Mouse (Mus musculus): ENCODE results near the gene Cpd.
A peak's percentile ranks its signal among the peaks of the same experiment; 100 is the strongest.

Cpd gene

DNA sequence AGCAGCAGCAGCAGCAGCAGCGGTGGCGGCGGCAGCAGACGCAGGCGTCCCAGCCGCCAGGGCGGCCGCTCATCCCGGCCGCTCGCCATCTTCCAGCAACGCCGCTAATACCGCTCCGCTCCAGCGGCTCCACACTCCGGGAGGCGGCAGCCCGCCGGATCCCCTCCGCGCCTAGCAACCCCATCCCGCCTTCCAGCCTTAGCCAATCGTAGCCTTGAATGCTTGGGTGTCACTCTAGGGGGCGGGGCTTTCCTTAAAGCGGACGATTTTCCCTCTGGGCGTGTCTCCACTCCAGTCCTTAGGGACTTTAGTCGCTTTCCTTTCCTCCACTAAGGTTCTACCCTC lies at the start of gene Cpd:
Gene Cpd, minus strand, starts transcription at position 141 of the 345 bp plus-strand sequence.
- DNase-seq (ENCODE audit: extremely low read depth, low read depth, low spot score) = peak; percentile 63

DNA sequence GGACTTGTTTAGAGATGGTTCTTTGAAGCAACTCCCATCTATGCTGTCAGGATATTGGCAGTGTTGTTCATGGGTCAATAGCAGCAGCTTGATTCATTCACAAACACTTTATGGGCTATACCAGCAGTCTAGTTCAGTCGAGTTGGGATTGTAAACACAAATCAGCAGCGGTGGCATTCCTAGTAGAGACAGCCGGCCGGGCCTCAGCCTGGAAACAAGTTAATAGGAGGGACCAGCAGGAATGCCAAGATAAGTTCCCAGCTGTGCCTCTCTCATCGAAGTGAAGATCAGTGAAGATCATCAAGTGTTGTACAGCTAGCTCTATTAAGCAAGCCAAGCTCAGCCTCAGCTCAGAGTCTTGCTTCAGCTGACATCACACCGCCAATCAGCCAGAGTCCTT lies 49.5 kb upstream of the Cpd start:
- DNase-seq (ENCODE audit: extremely low read depth, low read depth, low spot score) = no peak

DNA sequence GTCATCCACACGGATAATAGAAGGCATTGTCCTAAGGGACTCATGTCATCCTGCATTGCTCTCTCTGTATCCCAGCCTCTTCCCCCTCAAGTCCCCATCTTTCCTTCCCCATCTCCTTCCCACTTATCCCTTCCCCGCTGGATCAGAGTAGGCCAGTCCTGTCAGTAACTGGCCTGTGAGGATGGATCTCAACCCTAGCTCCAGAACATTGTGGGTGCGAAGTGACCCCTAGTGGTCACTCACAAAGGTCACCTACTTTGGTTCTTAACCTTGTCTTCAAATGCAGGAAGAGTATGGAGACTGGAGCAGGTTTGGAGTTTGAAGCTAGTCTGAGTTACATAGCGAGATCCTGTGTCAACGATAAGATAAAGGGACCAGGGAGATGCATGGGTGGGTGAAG lies 47.4 kb upstream of the Cpd start:
- DNase-seq (ENCODE audit: extremely low read depth, low read depth, low spot score) = no peak

DNA sequence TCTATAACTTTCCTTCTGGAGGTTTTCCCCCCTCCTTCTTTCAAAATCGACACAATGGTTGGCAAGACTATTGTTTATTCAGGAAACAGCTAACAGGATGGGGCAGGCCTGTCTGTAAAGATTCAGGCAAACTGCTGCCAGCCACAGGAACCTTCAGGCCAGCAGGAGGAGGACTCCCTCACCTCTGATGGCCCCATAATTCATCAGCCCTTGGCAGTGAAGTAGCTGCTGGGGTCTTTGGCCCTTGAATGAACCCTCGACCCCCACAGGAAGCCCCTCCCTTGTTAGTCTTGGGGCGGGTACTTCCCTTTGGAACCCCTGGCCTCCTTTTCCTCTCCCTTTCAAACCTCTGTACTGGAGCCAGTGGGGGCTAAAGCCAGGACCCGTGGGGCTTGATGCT lies 46.8 kb upstream of the Cpd start:
- peak; percentile 70 for DNase-seq (ENCODE audit: extremely low read depth, low read depth, low spot score)

DNA sequence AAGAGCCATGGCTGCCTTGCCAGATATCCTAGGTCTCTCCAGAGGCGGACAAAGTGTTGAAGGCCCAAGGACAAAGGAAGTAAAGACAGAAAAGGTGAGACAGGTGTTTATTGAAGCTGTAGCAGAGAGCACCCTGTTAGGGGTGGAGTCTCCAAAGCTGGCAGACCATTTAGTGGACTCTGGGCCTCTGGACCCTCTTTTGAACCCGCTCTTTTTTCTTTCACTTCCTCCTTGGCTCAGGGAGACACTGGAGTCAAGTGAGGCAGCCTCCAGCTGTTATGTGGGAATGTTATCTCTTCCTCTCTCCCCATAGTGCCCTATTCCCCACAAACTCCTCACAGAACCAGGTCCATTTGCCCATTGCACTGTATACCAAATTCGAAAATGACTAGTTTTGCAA lies 46.2 kb upstream of the Cpd start:
- no peak for DNase-seq (ENCODE audit: extremely low read depth, low read depth, low spot score)

DNA sequence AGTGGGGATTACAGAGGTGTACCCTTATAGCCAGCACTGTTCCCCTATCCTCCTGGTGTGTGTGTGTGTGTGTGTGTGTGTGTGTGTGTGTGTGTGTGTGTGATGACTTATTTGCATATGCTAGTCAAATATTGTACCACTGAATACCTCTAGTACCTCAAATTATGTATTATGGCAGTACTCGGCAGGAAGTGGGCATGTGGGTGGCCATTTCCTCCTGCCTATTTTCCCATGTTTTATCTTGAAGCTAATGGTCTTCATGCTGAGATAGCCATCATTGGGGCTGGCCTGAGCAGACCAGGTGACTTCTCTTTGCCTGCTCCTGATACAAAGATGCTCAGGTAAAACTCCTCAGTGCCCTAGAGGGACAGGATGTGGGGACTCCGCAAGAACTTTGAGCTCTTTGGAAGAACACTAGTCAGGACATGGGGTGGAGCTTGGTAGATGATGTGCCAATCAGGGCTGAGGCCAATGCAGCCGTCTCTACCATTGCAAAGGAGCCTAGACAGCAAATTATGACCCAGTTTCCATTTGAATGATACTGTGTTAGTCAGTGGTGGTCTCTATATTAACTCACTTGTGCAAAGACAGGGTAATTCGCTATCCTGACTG lies 45.0 kb upstream of the Cpd start:
- no peak for DNase-seq (ENCODE audit: extremely low read depth, low read depth, low spot score)

DNA sequence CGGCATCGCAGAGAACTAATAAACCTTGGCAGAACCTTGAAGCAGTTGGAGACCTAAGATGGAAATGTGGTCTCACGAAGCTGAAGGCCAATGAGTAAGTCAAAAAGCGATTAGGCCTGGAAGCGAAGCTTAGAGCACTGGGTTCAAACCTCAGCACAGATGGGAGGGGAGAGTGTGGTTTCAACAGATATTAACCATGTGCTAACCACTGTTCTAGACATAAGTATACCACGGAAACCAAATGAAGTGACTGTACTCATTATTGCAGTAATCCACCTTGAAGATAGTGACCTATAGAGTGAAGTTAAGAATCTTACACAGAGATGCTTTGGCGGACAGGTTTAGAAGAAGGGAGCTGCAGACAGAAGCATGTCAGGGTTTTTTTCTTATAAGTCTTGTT lies 44.4 kb upstream of the Cpd start:
- no peak for DNase-seq (ENCODE audit: extremely low read depth, low read depth, low spot score)

DNA sequence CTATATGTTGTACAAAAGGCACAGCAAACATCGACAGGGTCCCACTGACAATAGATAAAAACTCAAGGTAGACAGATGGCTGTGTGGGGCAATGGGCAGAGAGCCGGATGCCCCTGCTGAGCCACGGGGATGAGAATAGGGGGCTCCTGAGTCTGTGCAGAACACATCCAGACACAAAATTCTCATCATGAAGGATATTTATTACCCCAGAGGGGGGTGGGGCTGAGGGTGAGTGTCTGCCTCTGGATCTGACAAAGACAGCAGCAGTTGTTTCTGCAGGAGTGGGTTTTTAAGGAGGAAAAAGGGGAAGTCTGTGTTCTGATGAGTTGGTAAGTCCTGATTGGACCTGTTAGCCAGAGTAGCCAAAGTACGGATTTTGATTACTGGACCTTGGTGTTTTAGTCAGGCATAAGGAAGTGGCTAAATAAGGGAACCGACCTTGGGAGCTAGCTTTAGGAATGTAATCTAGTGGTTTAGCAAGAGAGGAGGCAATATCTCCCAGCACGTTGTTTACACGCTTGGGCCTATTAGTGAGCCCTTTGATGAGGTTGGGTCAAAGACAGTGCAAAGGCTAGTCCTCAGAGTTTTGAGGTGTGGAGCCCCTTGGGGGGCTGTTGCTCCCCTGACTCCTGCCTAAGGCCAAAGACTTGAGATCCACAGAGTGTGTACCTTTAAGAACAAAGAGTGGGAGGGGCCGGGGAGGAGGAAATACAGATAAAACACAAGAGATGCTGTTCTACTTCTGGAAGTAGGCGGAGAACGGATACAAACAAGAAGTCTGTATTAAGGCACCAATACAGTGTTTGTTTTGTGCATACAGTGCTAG lies 42.7 kb upstream of the Cpd start:
- no peak for DNase-seq (ENCODE audit: extremely low read depth, low read depth, low spot score)

DNA sequence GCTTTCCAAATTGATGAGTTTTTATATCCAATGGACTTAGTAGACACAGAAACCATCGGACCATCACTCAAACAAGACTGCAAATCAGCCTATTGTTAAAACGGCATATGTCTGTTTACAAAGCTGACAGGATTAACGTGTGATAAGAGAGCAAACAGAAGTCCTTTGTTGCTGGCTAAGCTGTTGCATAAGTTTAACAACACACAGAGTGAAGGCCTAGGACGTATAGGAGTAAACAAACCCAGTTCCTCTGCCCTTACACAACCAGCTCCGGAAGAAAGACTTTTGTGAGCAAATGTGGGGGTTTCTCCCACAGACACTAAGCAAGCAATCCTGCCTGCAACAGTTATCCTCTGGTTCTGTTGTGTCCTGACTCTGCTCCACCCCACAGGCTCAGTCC lies 37.6 kb upstream of the Cpd start:
- no peak for DNase-seq (ENCODE audit: extremely low read depth, low read depth, low spot score)

DNA sequence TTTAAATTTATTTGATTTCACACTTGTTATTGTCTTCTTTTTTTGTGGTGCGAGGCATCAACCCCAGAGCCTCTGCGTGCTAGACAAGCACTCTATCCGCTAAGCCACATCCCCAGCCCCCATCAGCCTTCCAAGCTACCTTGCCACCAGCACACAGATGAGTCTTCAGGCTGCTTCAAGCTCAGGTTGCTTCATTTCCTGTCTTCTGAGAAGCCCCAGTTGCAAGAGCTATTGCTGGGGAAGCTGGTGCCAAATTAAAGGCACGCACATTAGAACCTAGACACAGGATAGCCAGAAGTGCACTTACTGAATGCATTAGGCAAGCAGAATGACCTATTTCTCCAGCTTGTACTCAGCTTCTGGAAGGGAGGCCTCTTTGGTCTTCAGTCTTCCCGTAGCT lies 33.0 kb upstream of the Cpd start:
- no peak for DNase-seq (ENCODE audit: extremely low read depth, low read depth, low spot score)

DNA sequence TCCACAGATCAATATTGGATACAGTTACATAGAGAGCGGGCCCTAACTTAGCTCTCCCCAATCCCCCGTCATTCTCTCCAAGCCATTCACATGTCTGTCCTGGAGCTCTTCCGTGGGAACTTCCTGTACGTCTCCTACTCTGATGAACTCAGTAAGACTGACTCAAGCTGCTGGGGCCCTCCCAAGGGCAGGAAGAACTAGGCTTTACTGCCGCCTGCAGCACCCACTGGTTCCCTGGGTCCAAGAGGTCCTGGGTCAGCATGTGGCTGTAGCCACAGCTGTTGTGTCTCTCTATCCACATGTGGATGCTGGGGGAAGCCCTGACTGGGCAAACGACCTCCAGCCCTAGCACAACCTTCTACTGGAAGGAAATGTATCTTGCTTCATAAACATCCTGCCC lies 27.9 kb upstream of the Cpd start:
- no peak for DNase-seq (ENCODE audit: extremely low read depth, low read depth, low spot score)

DNA sequence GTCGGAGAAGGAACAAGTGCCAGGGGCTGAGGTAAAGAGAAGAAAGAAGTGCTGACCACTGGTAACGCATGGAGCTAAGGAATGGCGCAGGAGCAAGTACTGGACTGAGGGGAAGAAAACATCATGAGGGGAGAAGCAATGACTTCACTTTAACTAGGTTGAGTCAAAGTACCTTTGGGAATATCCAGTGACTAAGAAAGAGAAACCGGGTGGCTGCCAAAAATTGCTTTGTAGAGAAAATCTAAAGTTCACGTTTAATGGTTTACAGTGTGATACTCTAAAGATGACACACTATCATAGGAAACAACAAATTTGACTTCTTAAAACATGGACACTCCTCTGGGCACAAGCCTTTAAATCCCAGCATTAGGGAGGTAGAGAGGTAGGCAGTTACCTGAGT lies 27.0 kb upstream of the Cpd start:
- DNase-seq (ENCODE audit: extremely low read depth, low read depth, low spot score) = no peak

DNA sequence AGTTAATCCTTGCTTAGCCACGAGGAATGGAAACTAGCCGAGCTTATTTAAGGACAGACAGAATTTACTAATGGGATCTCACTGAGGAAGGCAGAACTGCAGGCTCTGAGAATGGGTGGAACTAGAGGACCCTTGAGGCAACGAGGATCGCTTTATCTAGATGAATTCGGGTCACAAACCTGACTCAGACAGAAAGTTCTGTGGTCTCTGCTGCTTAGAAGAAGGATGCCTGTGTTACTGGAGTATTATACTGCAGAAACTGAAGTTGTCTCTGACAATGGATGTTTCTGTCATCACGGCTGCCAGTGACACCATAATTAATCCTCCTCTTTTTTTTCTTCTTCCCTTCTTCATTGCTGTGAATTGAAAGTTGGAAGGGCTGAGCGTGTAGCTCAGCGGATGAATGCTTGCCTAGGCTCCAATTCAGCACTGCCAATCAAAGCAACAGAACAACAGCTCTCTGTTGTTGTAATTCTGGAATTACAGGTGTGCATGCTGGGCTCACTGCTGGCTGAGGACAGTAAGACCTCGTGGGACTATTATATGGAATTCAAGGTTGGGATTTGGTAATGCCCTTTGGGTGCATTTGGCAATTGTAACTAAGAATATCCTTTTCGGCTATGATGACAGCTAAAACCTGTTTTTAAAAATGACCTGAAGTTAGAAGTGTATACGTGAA lies 25.9 kb upstream of the Cpd start:
- peak; percentile 98 for DNase-seq (ENCODE audit: extremely low read depth, low read depth, low spot score)

DNA sequence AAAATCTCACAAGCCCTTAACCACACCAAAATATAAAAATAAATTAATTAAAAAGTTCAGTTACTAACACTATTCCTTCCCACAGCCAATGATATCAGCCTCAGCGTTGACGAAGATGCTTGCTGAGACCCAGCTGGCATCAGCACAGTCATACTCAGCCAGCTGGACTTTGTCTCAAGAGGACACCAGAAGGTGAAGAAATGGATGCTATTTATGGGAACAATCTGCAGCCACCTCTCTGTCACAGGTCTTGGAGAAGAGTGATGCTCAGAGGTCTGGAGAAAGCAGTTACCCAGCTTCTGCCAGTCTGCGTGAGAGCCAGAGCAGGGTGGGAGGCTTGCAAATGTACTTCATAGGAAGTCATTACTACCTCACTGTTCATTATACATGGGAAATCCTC lies 14.4 kb upstream of the Cpd start:
- DNase-seq (ENCODE audit: extremely low read depth, low read depth, low spot score) = no peak

DNA sequence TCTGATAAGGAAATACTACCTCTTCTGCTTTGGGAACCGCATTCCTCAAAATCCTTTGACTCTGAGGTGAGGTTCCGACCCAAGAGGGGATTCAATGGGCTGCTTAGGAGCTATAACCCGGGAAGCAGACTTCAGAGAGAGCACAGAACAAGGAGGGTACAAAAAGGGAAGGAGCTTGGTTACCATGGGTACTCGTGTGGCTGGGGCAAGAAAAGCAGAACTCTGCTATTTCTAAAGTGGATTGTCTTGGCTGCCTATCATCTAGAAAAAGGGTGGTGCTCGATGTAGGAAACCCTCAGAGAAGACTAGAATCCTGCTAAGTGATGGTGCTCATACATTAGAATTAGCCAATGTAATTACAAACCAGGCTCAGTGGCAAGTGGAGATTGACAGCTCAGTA lies 12.4 kb upstream of the Cpd start:
- no peak for DNase-seq (ENCODE audit: extremely low read depth, low read depth, low spot score)

DNA sequence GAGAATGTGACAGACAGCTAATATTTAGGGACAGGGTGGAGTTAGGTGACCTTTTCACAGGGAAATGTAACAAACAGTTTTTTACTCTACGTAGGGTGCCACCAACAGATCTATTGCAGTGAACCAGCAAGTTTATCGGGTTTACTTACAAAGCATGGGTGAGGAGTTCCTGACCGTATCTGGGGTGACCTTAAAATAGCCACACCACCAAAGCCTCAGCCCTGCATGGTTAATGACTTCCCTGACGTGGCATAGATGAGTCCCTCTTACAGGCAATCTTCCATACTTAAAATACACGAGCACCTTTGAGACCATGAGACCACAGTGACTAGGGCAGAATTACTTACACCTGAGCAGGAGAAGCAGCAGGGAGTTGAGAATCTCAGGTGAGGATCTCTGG lies 12.0 kb upstream of the Cpd start:
- DNase-seq (ENCODE audit: extremely low read depth, low read depth, low spot score) = no peak

DNA sequence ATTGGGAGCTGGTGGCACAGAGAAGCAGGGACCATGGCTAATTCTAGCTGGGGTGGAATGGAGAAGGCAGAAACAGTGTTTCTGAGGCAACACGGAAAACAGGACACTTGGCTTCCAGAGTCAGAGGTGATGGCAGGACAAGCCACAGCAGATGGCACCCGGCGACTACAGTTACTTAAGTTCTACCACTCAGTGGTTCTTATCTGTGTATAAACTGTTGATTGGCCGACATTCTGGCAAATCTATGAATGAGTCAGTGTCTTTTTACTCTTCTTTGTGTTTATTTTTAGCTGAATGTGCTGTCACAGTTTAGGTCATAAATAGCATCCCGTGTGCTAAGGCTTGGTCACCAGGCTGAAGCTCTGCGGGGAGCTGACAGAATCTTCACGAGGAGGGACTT lies 10.3 kb upstream of the Cpd start:
- no peak for DNase-seq (ENCODE audit: extremely low read depth, low read depth, low spot score)

DNA sequence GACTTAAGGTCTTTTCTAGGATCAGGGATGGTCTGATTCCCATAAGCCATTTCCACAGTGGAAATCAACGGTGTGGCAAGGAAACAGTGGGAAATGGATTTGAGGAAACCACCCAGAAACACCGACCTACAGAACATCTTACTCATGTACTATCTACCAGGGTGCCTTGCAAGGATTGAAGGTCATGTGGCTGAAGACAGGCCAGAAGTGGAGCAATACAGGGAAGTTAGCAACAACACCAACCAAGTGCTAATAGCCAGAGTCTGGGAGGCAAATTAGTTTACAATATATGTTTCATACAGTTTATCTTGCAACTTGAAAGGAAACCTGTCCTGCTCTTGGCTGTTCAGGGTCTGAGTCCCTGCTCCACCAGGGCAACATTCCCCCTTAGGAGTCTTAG lies 9.8 kb upstream of the Cpd start:
- no peak for DNase-seq (ENCODE audit: extremely low read depth, low read depth, low spot score)

DNA sequence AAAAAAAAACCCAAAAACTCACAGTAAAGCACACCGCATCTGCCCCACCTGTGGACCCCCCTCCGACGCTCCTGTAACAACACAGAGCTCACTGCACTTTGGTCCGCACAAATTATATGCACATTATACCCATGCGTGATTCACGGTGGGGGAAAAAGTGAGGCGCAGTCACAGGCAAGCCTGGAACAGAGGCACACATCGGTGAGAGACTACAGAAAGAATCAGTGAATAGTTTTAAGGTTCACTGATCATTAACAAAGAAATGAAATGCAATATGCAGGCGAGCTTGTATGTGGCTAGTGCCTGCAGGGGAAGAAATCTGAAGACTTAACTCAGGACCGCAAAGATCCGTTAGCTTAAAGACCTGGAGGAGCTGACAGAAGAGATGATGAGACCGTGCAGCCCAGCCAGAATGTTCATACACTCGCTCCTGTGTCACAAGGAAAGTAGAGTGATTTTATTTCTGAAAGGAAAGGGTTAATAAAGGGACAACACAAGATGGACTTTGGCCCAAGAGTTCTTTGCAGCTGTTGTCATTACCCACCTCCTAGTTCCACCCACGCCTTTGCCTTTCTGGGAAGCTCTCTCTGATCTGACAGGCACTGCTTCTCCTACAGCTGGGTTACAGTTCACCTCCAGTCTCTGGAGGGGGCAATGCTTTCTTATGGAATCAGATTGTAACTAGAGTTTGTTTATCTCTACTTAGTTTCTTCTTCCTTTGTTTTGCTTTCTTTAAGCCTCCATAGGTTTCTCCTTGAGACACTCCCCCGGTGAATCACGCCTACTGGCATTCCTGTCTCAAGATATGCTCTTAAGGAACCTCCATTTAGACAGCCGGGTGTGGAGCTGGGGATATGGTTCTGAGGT lies 7.9 kb upstream of the Cpd start:
- DNase-seq (ENCODE audit: extremely low read depth, low read depth, low spot score) = no peak

DNA sequence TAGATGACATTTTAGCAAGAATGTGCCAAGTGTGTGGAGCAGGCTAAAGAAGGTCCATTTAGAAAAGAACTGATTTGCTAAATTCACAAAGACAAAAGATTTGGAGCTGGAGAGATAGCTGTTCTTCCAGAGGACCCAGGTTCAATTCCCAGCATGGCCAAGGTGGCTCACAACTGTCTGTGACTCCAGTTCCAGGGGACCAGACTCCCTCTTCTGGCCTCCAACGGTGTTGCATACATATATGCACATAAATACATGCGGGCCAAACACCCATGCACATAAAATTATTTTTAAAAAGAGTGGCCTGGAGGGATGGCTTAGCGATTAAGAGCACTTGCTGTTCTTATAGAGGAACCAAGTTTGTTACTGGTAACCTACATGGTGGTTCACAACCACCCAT lies 4.7 kb upstream of the Cpd start:
- no peak for DNase-seq (ENCODE audit: extremely low read depth, low read depth, low spot score)

DNA sequence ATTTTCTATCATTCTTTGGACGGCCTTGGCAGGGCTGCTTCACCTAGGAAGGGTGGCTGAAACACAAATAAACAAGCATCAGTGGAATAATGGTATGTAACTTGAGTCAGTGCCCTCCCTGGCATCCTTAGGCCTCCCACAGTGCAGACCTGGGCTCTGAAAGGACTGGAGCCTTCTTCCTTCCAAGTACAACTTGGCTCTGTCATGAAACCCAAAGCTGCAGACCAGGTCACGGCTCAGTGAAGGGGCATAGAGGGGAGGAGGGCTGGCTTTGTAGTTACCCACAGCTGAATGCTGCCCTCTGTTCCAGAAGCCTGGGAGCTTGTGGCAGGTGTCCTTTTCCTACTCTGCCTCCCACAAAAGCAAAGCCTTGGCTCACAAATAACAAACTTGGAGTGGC lies 2.8 kb upstream of the Cpd start:
- no peak for DNase-seq (ENCODE audit: extremely low read depth, low read depth, low spot score)

DNA sequence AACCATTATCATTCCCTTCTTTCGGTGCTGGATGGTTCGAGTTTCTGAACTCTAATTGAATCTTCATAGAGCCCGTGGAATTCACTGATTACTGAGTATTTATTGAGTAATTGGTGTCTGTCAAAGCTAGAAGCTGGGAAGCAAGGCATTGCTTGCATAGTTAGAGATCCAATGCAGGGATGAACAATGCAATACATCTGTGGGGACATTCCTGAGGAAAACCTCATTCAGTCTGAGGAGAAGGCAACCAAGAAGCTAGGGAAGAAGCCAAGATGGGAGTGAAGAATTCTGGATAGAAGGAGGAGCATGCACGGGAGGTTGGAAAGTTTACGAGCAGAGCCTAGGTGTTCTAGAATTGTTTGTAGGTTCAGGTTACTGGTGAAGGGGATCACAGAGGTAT lies 1.3 kb upstream of the Cpd start:
- DNase-seq (ENCODE audit: extremely low read depth, low read depth, low spot score) = no peak

Data from fat pad, adult 2 months (tissue).